Mouse (Mus musculus): ENCODE data around the gene Asdurf.

- TF ChIP-seq CTCF (IDR thresholded peaks at IDR 0.05; ENCODE audit: low read depth, low read length) (no peak), POLR2A (IDR thresholded peaks at IDR 0.05; ENCODE audit: borderline replicate concordance, low read depth, low read length) (no peak)
These were observed at the start of gene Asdurf, which contains the start of the genes Gm28551 and Asnsd1 for GRCm38 (mm10) chr1:53352327-53353261.

Measured in bone marrow macrophage, adult 2 months (primary cell).